Mouse (Mus musculus) embryonic fibroblast, embryonic 13.5 days (primary cell): ENCODE data around the gene Ston2.

Experiments
- CTCF ChIP-seq: IDR thresholded peaks from 2 replicates; pipeline ENCODE4 v1.5.1; 2011; ENCODE audit warnings: mild to moderate bottlenecking, control low read depth, low read length, moderate library complexity, borderline replicate concordance; ENCODE audit not compliant: insufficient read depth
- POLR2A ChIP-seq: IDR thresholded peaks from 2 replicates; pipeline ENCODE4 v1.6.1; 2011; ENCODE audit warnings: low read depth, mild to moderate bottlenecking, control low read depth, low read length, moderate library complexity

DNA sequence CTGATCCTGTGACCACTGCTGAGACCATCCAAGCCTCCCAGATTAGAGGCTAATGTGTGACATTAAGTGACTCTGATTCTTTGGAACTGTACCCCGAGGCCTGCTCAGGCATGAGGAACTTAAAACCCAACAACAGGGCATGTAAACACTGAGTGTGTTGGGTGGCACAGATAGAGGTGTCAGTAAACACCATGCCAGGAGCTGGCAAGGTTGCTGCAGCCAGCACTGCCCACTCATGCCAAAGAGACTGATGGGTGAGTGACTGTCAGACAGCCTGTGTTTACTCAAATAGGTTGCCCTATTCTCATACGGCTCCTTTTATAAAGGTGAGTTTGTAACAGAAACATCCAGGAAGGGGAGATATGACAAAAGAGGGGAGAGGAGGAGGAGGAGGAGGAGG lies 19.3 kb downstream of the Ston2 start:
- TF ChIP-seq CTCF, result no peak
- no peak for TF ChIP-seq POLR2A
